Mouse (Mus musculus) granulocyte monocyte progenitor cell, adult 5-6 weeks (primary cell): Measurements from ENCODE around the gene Ephb2. TPM values are rescaled to one million over a fixed set of nuclear protein-coding genes. Genes with fewer than 3 reads are reported as not detected.

ENCODE experiments used
- ATAC-seq: replicated peaks from 2 replicates; pipeline ENCODE4 v1.8.0; 2016; ENCODE audit warnings: mild to moderate bottlenecking, moderate TSS enrichment, inconsistent platforms; ENCODE audit not compliant: poor library complexity, severe bottlenecking
- total RNA-seq, 2 experiments: library from RNA; stranded (forward) in 1 of 2; stranded (reverse) in 1 of 2; fragments of 200-712, 200-1000 nt in 1 of 2; fragments of >200 nt in 1 of 2; fragmentation: Nextera tagmentation in 1 of 2; gene quantifications; 2 replicates each; pipeline ENCODE4 v1.2.3; 2014 to 2017

Gene Ephb2
- total RNA-seq (2014; fragmentation: Nextera tagmentation) (0.47 and 2.6 TPM in 2 replicates), total RNA-seq (2017) (0.39 and 0.57 TPM in 2 replicates)

- peak; percentile 52 for ATAC-seq
Measured at GRCm38 (mm10) chr4:136835621-136836386, at the start of gene Ephb2. Ephb2 (minus strand) TSS chr4:136835988.

DNA sequence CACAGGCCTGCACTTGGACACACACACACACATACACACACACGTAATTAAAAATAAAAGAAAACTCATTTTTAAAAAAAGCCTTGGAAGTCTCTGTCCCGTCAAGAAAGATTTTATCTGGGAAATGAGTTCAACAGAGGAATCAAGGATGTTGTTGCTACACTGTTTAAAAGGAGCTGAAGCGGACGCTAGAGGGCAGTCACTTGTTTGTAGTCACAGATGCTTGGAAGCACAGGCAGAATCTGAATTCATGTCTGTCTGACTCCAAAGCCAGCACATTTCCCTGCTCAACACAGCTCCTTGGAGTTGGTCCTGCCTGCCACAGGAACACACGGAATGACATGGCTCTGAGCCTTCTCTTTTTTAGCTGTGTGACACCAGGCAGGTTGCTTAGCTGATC, 42.8 kb upstream of the Ephb2 start:
- no peak for ATAC-seq

- ATAC-seq: no peak
Measured at GRCm38 (mm10) chr4:136878171-136878570, 42.4 kb upstream of the Ephb2 start.

GRCm38 (mm10) chr4:136876971-136877370, 41.2 kb upstream of the Ephb2 start:
- ATAC-seq: peak; percentile 44

GRCm38 (mm10) chr4:136875012-136875411, 39.2 kb upstream of the Ephb2 start:
- no peak for ATAC-seq

DNA sequence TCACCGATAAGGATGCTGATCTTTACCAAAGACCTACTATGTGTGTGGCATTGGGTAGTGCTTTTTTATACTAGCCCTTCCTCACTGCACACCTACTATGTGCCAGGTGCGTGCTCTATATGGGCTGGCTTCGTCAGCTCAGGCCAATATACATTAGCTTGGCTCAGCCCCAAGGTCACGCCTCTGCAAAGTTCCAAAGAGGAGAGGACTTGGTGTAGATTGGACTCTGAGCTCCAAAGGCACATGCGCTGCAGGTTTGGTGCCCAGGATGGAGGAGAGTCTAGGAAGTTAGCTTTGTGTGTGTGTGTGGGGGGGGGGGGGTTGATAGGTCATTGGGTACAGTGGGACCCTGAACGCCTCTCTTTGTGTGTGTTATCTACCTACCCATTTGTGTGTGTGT, 32.6 kb upstream of the Ephb2 start:
- no peak for ATAC-seq

DNA sequence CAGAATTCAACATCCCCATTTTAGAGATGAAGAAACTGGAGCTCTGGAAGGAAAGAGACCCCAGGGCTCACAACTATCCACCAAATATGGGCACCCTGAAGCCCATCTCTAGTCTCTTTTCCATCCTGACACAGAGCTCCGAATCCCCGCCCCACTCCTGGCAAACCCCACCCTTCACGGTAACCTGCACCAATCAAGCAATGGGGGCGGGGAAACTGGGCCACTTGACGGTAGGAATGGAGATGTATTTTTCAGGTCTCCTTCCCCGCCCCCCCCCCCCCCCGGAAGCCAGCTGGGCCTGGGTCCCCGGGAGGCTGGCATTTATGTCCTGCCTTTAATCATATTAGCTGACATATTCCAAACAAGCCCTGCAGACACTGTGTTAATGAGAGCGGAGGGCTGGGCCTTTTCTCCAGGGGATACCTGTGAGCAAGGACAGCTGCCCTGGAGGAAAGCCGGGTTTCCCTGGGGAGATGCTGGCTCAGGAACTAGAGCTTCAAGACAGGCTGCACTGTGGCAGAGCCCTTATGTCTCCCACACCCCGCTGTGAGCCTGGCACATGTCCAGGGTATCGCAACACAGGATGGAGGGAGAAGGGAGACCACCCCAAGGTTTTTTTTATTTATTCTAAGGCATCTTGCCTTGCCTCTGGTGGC, 32.0 kb upstream of the Ephb2 start:
- no peak for ATAC-seq

DNA sequence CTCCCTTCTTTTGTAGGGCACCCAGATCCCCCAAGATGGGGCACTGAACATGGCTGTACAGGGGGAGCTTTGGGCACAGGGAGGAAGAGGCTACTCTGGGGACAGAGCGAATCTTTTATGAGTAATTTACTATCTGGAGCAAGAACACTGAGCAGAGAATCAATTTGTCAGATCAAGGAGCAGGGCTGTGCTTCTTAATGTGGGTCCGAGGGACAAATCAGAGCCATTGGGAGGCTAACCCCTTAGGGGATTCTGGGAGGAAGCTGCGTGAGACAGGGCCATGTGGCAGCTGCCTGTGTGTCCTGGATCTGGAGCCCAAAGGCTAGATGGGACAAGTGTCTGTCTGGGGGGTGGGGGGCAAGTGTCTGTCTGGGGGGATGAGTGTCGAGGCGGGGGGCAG, 29.7 kb upstream of the Ephb2 start:
- ATAC-seq: no peak

DNA sequence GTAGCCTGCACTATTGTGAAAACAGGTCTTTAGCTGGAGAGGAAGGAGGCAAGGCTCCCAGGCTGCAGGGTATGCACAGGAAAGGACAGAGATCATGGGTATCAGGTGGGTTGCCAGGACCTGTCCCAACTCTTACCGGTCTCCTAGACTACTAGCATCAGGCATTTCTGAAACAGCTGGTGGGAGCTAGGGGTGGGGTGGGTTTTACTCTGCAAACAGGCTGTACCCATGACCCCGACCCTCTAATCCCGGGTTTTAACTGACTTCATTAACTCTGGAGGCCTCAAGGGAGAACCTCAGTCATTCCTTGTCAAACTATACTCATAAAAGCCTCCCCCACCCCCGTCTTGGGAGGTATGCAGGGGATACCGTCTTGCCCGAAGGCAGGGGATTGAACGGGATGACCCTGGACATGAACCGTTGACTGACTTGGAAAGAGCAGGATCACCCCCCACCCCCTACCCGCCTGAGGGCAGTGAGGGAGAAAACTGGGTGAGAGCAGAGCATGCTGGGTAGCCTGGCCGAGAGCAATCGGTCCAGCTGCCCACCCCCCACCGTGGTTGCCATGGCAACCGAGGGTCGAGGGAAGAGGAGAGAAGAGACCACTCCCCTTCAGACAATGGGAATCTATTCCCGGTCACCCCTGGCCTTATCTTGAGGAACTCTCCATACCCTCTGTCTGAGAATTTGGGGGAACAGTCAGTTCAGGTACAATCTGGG, 29.1 kb upstream of the Ephb2 start:
- ATAC-seq: no peak

GRCm38 (mm10) chr4:136863517-136863916, 27.7 kb upstream of the Ephb2 start:
- ATAC-seq: no peak

DNA sequence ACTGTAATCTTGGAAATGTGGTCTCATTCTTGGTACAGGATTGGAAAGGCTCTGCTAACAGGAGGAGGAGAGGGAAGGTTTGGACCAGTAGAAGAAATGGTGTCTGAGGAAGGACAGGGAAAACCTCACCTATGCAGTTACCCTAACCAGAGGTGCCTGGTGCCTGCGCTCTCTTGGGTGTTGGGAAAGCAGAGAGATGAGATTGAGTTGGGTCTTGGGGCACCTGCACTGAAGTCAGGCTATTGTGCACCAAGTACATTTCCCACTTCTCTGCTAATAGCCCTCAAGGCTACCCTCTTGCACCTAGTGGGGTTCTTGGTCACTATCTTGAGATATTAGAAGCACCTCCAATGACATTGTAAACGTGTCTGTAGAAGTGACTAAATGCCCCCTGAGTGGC, 26.6 kb upstream of the Ephb2 start:
- no peak for ATAC-seq

DNA sequence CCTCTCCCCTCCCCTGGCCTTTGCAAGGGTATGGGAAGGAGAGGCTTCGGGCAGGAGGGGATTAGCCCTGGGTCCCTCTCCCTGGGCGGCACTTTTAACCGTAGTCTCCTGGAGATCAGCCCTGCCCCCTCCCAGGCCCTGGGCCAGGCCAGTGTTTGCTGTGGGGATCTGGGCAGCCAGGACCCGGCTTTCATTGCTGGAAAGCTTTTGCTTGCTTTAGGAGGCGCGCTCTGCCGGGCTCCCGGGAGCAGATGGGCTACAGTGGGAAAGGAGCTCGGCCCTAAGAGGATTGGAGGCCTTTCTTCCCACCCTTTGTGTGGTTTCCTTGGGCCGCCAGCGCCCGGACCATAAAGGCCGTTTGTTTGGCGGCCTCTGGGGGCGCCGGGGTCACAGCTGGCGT, 26.0 kb upstream of the Ephb2 start:
- ATAC-seq: no peak

- no peak for ATAC-seq
Measured at GRCm38 (mm10) chr4:136860022-136860421, 24.2 kb upstream of the Ephb2 start.

DNA sequence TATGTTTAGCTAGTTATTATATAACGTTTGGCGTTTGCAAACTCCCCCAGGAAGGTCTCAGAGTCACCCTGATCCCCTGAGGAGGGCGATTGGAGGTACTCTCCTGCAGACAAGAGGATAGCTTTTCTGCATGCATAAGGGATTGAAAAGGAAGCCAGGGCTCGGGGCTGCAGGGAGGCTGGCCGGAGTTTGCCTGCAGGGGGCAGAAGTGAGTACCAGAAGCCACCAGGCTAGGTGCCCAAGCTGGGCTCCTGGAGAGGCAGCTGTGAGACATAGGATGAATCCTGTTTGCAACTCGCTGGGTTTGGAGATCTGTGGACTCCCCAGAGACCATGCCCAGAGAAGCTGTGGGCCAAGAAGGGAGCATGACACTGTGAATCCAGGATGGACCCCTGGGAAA, 19.3 kb upstream of the Ephb2 start:
- no peak for ATAC-seq

- no peak for ATAC-seq
Measured at GRCm38 (mm10) chr4:136852989-136853388, 17.2 kb upstream of the Ephb2 start.

- no peak for ATAC-seq
Measured at GRCm38 (mm10) chr4:136852119-136852518, 16.3 kb upstream of the Ephb2 start.

- no peak for ATAC-seq
Measured at GRCm38 (mm10) chr4:136848565-136848964, 12.8 kb upstream of the Ephb2 start.

- ATAC-seq: no peak
Measured at GRCm38 (mm10) chr4:136847166-136847565, 11.4 kb upstream of the Ephb2 start.

- no peak for ATAC-seq
Measured at GRCm38 (mm10) chr4:136842802-136843201, 7.0 kb upstream of the Ephb2 start.

DNA sequence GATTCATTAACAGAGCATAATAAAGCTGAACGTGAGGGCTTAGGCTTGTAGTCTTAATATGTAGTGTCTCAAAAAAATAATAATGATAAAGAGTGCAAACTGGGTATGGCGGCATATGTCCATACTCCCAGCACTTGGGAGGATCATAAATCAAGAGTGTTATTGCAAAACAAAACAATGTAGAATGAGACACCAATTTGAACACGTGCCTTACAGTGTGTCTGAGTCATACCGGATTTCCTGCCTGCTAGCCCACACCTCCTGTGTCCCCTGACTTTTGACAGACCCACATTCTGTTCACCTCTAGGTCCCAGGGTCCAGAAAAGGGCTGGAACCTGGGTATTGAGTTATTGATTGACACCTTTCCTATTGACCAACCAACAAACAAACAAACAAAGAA, 6.2 kb upstream of the Ephb2 start:
- peak; percentile 76 for ATAC-seq

DNA sequence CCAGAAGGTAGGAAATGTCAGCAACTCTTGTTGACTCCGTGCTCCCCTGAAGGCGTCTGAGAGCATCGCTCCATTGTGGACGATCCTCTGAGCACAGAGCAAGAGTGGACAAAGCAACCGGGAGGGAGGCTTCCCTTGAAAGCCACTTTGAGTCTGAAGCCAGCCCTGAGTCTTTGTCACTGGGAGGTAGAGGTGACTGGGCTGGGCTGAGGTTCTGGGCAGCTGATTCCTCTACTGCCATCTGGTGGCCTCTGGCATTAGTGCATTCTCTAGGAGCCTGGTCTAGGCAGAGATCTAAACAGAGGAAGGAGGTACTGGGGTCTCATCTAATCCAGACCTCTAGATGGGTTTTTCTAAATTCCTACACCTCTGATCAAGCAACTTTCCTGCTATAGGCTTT, 5.3 kb upstream of the Ephb2 start:
- ATAC-seq: peak; percentile 86
